Mouse (Mus musculus): Measurements from ENCODE around the gene Sart3.
A peak's percentile ranks its signal among the peaks of the same experiment; 100 is the strongest.

Sart3 gene

DNA sequence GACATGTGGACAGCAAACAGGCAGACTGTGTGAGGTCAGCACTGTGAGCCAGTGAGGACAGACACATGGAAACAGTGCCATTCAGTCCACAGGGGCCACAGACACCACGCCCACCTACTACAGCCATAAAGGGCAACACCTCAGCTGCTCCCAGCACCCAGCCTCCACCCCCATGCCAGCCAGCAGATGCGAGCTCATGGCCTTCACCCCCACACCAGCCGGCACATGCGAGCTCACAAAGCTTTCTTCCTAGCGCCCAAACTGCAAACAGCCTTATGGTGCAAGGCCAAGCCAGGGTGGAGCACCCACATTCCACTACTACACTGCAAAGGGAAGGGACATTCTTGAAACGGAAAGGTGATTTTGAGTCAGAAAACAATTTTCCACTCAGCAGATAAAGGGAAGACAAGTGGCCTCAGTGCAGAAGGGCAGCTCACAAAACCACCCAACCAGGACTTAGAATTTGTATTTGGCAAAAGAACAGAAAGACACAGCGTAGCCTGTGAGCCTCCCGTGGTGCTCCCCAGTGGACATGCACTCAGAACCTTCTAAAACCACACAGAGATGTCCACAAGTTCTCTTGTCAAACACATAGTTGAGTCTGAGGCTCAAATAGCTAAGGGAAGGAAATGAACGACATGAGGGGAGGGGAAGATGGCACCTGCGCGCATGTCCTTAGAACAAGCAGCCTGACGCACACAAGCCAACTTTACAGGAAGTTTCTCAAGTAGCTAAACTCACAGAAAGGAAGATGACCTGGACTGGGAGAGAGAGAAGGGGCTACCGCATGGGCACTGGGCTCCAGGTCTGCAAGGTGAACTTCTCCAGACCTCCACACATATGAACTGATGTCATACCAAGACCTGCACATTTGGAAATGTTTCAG lies 6.4 kb downstream of the Sart3 start:
- no peak for DNase-seq (ENCODE audit: low read depth, low spot score)

DNA sequence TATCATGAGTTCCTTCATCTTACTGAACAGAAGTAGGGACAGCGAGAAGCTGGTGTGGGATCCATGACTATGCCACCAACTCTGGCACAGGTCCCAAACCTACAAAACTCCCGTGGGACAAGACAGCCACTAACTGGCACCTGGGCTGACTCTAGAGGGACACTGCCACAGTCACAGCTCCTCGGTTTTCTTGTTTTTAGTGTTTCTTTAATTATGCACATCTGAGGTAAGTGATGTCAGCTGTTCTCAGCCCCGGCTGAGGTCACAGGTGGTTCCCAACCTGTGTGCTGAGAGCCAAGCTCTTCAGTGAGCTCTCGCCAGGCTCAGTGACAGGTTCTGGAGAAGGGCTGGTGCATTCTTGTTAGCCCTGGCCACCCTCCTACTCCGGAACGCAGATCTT lies 7.9 kb downstream of the Sart3 start:
- no peak for DNase-seq (ENCODE audit: low read depth, low spot score)

DNA sequence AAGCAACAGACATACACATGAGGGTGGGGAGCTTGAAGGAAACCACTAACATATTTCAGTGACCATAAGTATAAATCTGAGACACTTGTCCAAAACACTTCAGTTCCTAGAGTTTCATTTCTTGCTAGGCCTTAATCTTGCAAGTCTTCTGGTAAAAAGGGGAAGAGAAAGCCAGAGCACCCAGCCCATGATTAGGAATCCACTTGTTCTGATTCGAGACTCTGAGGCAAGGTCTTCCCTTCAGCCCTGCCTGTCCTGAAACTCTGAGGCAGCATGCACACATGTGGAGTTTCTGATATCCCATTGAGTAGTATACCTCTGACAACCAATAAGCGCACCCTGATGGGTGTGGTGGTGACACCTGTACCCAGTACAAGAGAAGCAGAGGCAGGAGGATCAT lies 10.7 kb downstream of the Sart3 start:
- DNase-seq (ENCODE audit: low read depth, low spot score), result no peak

DNA sequence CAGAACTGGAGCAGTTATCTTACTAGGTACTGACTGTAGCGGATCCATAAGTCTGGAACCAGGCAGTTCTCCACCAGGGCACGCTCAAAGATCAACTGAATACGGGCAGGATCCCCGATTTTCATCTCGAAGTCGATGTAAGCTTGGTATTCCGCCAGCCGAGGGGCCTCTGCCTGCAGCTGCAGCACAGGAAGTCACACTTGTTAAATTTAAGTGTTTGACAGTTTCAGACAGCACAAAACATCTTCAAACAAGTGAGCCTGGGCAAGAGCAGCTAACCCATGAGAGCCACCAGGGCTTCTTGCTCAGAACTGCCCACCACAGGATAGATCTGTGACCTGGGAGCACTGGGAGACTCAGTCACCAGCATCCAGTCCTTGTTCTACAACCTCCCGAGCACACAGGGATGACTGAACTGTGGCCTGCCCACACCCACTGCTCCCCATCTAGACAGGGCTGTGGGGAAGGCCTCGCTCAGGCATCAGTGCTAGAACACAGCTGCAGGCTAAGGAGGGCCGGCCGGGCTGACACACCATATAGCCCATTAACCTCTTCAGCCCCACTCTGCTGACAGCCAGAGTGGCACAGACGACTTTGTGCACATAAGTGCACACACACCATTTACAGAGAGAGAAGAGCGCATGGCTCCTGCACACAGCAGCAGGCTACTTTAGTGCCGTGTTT lies 16.8 kb downstream of the Sart3 start:
- DNase-seq (ENCODE audit: low read depth, low spot score), result no peak

DNA sequence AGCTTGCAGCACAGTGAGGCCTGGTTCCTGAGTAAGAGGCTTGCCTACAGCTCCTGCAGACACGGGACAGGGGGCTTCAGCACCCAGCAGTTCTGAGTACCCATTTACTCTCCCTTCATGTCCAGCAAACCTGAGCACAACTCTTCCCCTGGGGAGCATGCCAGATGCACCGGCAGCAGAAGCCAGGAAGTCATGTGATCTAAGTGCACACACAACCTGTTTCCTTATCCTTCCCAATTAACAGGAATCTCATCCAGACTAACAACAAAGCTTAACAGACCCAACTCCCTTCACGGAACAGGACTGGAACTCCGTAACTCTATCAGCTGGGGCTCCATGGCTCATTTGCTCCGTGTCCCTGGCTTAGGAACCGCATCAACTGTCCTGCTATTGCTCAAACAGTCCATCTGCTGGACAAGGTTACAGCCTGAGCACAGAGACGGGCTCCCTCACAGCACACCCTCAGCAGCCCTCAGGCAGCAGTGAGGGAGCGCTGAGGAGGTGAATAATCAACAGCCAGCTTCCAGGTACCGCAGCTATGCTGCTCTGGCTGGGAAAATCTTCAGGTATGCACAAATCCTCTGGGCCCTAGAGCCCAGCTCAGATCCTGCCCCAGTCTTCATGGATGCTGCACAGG lies 20.7 kb downstream of the Sart3 start:
- no peak for DNase-seq (ENCODE audit: low read depth, low spot score)

DNA sequence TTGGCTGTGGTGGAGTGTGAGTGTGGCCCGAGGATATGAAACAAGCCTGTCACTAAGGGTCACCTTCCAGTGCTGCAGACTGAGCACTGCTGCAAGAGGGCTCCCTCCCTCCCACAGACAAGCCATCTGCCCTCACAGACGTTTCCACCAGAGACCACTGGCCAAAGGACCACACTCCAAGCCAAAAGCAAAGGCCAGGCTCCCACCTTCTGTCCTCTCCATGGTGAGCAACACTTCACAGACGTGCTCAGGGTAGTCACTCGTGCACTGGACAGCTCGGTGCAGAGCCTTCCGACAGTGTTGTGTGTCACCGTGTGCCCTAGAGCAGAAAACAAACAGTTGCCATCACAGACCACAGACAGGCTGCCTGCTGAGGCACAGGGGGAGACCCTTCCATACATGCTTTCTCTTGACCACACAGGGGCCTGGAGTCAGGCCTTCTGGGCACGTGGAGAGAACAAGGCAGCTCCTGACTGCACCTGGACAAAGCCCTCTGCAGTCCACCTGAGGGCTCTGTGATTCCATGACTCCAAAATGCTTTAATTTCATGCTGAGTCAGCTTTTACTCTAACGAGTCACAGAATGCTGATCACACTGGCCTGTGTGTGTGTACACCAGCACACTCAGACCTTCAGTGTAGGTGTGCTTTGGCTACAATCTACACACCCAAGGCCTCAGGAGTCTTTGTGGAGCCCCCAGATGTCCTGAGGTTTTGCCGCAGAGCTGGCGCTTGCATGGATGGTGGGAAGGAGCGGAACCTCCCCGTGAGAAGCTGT lies 23.6 kb downstream of the Sart3 start:
- DNase-seq (ENCODE audit: low read depth, low spot score), result no peak

DNA sequence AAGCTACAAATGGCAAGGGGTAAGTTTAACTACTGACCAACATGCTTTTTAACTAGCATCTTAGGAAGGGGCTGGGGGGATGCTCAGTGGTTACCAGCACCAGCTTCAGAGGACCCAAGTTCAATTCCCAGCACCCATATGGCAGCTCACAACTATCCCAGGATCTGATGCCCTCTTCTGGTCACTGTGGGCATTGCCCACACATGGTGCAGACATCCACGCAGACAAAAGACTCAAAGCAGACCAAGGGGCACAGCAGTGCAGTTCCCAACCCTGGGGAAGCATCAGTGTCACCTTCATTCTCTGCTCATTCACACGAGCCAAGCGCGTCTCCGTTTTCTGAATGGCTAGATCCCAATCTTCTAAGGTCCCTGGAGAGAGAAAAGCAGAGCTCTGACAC lies 24.7 kb downstream of the Sart3 start:
- DNase-seq (ENCODE audit: low read depth, low spot score), result no peak

DNA sequence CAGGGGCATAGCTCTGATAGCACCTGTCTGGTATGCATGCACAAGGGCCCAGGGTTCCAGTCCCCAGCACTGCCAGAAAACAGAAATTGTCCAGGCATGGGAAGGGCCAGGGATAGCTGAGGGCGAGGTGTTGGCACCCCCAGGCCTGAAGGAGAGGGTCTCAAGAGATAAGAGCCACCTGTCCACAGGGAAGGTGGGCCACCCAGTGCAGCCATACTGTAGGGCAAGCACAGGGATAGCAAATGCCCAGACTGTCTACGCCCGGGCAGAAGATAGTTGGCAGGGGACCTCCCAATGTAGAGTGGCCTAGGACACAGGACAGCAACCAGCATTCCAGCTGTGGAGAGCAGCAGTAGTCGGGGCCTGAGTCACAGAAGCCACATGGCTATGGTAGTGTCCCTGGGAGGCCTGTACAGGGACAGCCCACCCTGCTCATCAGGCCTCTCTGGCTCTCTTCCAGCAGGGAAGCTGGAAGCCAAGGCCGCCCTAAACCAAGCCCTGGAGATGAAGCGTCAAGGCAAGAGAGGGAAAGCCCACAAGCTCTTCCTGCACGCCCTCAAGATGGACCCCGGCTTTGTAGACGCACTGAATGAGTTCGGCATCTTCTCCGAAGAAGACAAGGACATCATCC lies 34.6 kb downstream of the Sart3 start:
- no peak for DNase-seq (ENCODE audit: low read depth, low spot score)

DNA sequence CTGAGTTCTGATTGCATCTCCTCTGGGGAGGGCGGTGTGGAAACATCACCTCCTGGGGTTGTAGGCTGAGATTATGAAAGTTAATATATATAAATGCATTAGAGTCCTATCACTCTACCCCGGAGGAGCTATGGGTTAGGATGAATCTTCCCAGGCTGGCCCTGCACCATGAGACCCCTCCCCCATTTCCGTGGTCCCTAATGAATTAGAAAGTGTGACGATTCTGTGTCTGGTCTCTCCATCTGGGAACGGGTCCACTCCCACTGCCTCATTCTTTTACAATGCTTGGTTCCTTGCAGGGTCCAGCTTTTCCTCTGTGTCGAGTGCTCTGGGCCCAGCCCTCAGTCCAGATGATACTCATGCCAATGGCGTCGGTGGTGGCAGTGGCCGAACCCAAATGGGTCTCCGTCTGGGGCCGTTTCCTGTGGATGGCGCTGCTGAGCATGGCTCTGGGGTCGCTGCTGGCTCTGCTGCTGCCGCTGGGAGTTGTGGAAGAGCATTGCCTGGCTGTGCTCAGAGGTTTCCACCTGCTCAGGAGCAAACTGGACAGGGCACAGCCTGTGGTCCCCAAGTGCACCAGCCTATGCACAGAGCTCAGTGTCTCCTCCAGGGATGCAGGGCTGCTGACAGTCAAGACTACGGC lies 35.7 kb downstream of the Sart3 start:
- DNase-seq (ENCODE audit: low read depth, low spot score), result no peak

DNA sequence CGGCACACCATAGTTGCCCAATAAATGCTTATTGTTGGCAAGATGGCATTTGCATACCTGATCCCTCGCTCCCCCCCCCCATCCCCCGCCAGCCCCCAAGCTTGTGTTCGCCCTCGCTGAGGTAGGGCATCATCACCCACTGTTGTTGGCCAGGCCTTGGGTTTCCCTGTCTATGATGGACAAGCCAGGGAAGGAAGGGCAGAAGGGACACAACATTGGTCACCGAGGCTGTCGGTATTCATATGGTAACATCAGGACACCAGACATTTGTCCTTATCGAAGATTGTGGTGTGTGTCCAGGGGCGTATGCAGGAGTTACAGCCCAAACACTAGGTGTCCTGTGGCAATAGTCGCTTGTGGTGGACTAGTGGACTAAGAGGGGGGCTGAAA lies 36.2 kb downstream of the Sart3 start:
- DNase-seq (ENCODE audit: low read depth, low spot score), result no peak

DNA sequence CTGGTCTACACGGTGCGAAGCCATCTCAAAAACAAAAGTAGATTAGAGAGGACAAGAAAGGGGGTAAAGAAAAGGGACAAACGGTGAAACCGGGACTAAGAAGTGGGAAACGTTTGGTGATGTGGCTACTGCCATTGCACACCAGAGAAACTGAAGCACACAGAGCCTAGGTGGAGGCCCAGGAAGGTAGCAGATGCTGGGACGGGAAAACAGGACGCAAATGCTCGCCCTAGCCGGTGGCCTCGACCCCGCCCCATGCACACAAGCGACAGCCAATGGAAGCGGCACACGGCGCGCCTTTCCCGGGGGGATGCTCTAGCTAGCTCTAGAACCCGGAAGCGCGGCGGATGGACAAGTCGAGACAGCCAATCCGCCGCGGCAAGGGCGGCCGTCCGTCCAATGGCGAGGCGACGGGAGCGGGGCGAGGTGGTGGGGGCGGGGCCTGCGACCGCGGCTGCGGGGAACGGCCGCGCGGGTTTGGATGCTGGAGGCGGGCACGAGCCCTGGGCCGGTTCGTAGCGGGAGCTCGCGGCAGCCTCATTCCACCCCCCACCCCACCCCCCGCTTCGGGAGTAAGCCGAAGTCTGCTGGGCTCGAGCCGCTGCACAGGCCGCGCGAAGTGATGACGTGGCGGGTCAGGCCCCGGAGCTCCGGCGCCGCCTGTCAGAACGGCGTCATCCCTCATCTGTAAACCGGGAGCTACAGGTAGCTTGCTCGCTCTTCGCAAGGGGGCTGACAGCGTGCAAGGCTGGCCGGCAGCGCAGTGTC lies 36.8 kb downstream of the Sart3 start, which contains the start of gene Ficd:
Ficd (plus strand) TSS at position 459 of the 768 bp plus-strand sequence.
- peak; percentile 90 for DNase-seq (ENCODE audit: low read depth, low spot score)

DNA sequence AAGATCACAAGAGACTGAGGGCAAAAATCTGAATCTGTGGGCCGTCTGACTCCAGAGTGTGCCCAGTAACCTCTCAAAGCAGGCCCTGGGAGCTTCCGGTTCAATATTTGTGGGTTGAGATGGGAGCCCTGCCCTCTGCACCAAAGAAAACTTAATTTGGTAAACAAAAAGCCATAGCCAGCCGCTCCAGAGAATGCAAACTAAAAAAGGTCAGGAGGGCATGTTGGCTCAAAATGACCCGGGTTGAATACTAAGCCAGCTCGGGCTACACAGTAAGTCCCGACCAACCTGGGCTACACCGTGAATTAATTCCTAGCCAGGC lies 37.3 kb downstream of the Sart3 start:
- no peak for DNase-seq (ENCODE audit: low read depth, low spot score)

DNA sequence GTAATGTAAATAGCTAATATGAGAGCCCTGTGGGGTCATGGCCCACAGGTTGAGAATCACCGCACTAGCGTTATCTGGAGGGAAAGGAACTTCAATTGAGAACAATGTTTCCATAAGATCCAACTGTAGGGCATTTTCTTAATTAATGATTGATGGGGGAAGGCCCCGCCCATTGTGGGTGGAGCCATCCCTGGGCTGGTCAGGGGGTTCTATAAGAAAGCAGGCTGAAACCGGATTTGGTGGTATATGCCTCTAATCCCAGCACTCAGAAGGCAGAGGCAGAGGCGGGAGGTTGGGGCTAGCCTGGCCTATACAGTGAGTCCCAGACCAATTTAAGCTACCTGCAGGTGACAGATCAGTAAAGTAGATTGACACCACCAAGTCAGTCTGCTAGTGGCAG lies 37.9 kb downstream of the Sart3 start:
- DNase-seq (ENCODE audit: low read depth, low spot score), result no peak

DNA sequence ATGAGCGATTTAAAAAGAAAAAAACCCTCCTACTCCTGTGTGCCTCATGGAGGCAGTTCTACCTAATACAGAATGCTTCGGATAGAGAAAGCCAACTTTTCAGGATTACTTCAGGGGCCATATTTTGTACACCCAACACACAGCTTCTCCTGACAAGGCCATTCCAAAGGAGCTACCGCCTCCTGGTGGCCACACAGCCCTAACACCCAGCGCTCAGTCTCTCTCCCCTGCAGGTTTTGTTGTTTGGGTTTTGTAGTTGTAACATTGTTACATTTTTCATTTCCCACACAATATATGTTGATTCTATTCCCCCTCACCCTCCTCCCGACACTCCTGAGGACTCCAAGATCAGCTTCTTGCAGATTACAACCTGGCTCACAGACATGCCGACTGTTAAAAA lies 40.1 kb downstream of the Sart3 start:
- no peak for DNase-seq (ENCODE audit: low read depth, low spot score)

DNA sequence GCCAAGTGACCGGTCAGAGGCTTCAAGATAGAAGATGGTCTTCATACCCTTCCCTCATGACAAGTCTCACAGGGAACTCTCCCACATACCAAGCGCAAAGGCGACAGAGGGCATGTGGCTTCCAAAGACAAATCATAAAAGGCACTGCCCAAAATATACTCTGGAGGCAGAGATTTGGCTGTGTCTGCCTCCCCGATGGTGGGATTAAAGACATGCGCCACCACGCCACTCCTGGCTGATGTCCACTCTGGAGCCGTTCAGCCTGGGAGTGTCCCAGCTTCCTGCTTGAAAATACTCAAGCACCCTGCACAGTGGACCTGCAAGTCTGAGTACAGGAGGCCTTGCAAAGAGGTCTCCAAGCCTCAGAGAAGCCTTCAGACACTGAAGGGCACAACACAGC lies 41.1 kb downstream of the Sart3 start:
- no peak for DNase-seq (ENCODE audit: low read depth, low spot score)

DNA sequence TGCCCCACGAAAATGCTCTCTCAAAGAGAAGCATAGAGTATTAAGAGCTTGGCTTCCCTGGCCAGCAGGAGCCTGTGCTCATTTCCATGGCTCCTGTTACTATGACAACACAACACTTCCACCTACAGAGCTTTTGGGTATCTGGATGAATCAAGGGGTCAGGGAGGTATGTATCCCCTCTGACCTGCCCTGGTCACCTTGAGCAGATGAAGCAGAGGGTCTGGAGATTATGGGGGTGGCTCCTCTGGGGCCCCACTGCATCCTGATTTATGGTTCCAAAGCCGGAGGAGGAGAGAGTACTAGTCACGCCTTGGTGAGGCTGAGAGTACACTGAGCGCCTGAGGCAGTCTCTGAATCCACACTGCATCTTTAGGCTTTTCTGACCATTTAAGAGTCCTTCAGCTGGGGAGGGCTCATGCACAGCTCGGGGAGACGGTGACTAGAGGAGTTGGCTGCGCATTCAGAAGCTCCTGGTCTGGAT lies 41.6 kb downstream of the Sart3 start:
- no peak for DNase-seq (ENCODE audit: low read depth, low spot score)

DNA sequence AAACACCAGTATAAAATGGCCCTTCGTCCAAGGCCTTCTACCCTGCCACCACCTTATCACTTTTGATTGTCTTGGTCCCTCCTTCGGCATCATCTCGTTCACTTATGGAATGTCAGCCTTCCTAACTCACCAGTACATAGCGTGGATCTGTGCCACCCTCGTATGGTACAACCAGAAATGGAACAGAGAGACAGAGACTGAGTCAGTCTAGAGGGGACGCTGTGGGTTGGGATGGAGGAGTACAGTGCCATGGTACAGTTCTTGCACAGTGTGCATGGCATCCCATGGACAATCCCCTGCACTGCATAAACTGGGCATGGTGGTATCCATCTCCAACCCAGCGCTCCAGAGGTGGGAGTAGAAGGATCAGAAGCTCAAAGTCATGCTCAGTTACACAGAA lies 43.6 kb downstream of the Sart3 start:
- DNase-seq (ENCODE audit: low read depth, low spot score), result no peak

DNA sequence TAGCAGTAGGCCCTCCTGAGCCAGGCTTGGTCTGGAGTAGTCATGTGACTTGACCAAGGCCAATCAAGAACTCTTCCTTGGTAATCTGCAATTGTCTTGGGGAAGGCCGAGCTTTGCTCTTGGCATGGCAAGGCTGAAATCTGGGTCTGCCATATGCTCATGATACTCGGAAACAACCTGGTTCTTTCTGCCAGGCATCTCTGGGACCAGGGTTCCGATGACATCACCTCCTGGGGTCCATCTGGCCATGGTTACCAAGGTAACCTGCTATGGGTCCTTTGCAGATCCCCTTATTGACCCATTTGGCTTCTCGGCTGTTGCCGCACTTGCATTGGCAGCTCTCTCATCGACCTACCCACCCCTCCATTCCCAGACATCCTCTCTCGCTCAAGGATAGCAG lies 44.3 kb downstream of the Sart3 start:
- no peak for DNase-seq (ENCODE audit: low read depth, low spot score)

DNA sequence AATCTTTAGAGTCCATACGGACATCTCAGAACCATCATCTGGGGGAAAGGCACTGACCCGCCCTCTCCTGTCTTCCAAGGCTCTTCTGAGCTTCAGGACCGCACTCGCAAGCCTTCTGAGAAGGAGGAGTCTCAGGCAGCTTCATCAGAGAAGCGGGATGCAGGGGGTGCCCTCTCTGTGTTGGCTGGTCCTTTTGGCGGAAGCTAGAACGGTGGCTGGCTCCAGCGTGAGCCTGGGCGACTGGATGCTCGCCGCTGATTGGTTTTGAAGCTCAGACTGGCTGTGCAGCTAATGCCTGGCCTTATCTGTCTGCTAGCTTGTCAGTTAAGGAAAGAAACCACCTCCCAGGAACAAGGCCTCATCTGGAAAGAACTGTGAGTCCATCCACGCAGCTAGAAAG lies 45.1 kb downstream of the Sart3 start:
- no peak for DNase-seq (ENCODE audit: low read depth, low spot score)

DNA sequence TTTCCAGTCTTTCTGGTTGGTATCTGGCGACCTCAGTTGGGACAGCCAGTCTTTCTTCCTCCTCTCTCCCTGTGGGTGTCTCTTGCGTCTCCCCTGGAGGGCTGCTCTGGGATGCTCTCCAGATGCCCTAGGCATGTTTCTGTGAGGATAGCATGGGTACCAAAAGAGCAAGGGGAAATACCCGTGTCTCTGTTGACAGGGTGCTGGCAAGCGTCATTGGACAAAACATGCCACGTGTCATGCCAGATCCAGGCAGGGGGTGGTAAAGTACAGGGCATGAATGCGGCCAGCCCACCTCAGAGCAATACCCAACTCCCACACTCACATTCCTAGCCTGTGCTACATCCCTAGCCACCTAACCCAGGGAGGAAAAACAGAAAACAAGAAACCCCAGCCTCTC lies 45.7 kb downstream of the Sart3 start:
- no peak for DNase-seq (ENCODE audit: low read depth, low spot score)

Measured in WW6 (cell line).